Mouse (Mus musculus) C2C12 (cell line): ENCODE results near the gene Polr3c. TPM values are rescaled to one million over a fixed set of nuclear protein-coding genes. Genes with fewer than 3 reads are reported as not detected.
A peak's percentile ranks its signal among the peaks of the same experiment; 100 is the strongest.

ENCODE experiments used
- H3K27me3 ChIP-seq: one replicate; pipeline ENCODE4 v1.6.1; 2011; ENCODE audit not compliant: control insufficient read depth, insufficient read depth, insufficient read length
- H3K36me3 ChIP-seq: one replicate; pipeline ENCODE4 v1.6.1; 2011; ENCODE audit not compliant: control insufficient read depth, insufficient read depth
- H3K4me3 ChIP-seq: one replicate; pipeline ENCODE4 v1.5.1; 2011; ENCODE audit warnings: mild to moderate bottlenecking, control low read depth; ENCODE audit not compliant: poor library complexity, insufficient read depth, severe bottlenecking
- H3K79me2 ChIP-seq: one replicate; pipeline ENCODE4 v1.6.1; 2011; ENCODE audit not compliant: control insufficient read depth, insufficient read depth
- H3K79me3 ChIP-seq: one replicate; pipeline ENCODE4 v1.6.1; 2011; ENCODE audit warnings: low read depth, control low read depth
- H3ac ChIP-seq: one replicate; pipeline ENCODE3; 2011; ENCODE audit warnings: low read depth; ENCODE audit not compliant: control insufficient read depth, insufficient read length
- CEBPB ChIP-seq: IDR thresholded peaks from one replicate; pipeline ENCODE4 v1.6.1; 2011; ENCODE audit warnings: low read depth, mild to moderate bottlenecking, control low read depth, moderate library complexity
- CTCF ChIP-seq: IDR thresholded peaks from one replicate; pipeline ENCODE4 v1.5.1; 2011; ENCODE audit not compliant: control insufficient read depth, insufficient read depth, insufficient read length
- FOSL1 ChIP-seq: IDR thresholded peaks from one replicate; pipeline ENCODE4 v1.8.0; 2011; ENCODE audit warnings: mild to moderate bottlenecking, low read length; ENCODE audit not compliant: poor library complexity, insufficient read depth, severe bottlenecking
- MAX ChIP-seq: IDR thresholded peaks from one replicate; pipeline ENCODE4 v1.6.1; 2011; ENCODE audit warnings: mild to moderate bottlenecking, control low read depth
- MYOD1 ChIP-seq: IDR thresholded peaks from one replicate; pipeline ENCODE4 v1.6.1; 2011; ENCODE audit warnings: low read depth; ENCODE audit not compliant: control insufficient read depth, insufficient read length
- MYOG ChIP-seq: IDR thresholded peaks from one replicate; pipeline ENCODE4 v1.6.1; 2011; ENCODE audit not compliant: control insufficient read depth, insufficient read length; ENCODE audit errors: extremely low read depth
- USF1 ChIP-seq: IDR thresholded peaks from one replicate; pipeline ENCODE4 v1.6.1; 2011; ENCODE audit warnings: low read depth, mild to moderate bottlenecking, control low read depth, moderate library complexity
- polyA plus RNA-seq: library from polyadenylated mRNA; unstranded; fragments of >200 nt; fragmentation: generic; extraction: Trizol; gene quantifications from one replicate; pipeline ENCODE4 v1.2.1, GENCODE M21; 2012; ENCODE audit warnings: missing spikeins

The Polr3c gene
- polyA plus RNA-seq, 1 experiment = 36.1 TPM

DNA sequence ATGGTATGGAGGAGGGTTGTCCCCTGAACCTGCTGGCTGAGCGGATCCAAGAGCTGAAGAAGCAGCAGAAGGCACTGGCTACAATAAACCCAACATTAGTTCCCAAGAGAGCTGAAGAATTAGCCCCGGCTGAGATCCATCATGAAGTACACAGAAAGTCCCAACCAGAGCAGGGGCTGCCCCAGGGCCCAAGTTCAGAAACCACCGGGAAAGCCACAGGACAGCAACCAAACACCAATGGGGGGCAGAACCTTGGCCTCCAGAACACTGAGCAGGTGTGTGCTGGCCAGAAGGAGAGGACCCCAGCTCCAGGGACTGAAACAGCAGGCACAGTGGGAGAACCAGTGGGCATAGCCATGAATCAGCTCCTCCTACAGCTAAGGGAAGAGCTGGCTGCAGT is 43.9 kb downstream of the Polr3c start:
- no peaks in the 10 kb centered on the region for H3K79me3 ChIP-seq
- no peaks in the 10 kb centered on the region for H3K27me3 ChIP-seq
- H3K4me3 ChIP-seq = no peak overlapping the region
- no peaks in the 10 kb centered on the region for H3K79me2 ChIP-seq
- H3K36me3 ChIP-seq = no peaks in the 10 kb centered on the region
- TF ChIP-seq USF1 (no peak), CEBPB (no peak), MYOD1 (no peak), FOSL1 (no peak), CTCF (no peak), MAX (no peak), MYOG (no peak)
- H3ac ChIP-seq = no peak overlapping the region

DNA sequence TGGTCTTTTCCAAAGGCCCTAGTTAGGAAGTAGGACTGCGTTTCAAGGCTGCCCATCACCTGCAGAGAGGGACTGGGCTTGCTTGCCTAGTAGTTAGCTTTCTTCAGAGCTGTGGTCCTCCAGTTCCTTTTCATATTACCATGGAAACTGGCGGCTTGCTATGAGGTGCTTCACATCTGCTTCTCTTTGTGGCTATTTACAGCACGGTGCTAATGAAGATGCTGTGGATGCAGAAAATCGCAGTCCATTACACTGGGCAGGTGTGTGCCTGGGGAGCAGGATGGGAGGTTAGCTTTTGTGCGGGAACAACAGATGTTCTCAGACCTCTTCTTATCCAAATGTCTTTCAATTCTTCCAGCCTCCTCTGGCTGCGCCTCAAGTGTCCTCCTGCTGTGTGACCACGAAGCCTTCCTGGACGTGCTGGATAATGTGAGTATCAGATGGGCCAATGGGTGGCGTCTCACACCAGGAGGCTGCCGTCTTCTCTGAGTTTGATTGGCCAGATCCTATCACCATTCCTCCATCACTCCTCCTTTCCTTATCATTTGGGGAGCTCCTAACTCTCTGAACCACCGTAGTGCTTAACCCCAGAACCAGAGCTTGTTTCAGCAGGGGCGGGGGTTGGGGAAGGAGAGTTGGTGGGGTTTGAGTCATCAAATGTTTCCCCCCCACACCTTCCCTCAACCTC is 47.0 kb downstream of the Polr3c start:
- Histone ChIP-seq H3K79me3 (no peaks in the 10 kb centered on the region), H3ac (no peak overlapping the region), H3K4me3 (no peak overlapping the region), H3K36me3 (no peaks in the 10 kb centered on the region), H3K79me2 (no peaks in the 10 kb centered on the region), H3K27me3 (no peaks in the 10 kb centered on the region)
- TF ChIP-seq MYOD1 (no peak), FOSL1 (no peak), CTCF (no peak), USF1 (no peak), MYOG (no peak), MAX (no peak), CEBPB (no peak)

DNA sequence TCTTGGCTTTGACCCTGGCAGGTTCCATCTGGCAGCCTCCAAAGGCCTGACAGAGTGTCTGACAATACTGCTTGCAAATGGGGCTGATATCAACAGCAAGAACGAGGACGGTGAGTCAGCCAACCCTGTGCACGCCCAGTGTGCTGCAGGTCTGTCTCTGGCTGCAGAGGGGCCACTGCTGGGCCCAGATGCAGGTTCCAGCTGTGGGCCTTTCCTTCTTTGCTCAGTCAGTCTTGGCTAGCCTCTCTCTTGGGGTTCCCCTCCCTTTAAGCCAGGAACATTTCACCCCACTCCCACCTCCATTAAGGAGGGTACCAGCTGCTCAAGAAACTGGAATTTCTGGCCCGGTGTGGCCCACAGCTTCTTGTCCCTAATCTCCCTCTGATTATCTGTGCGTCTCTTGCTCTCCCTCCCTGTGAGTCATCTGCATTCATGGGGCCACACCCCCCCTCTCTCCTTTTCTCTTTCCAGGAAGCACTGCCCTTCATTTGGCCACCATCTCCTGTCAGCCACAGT is 48.2 kb downstream of the Polr3c start:
- Histone ChIP-seq H3K36me3 (no peaks in the 10 kb centered on the region), H3ac (peak overlapping the region; percentile 7), H3K79me2 (no peaks in the 10 kb centered on the region), H3K79me3 (no peaks in the 10 kb centered on the region), H3K27me3 (no peaks in the 10 kb centered on the region), H3K4me3 (no peak overlapping the region)
- TF ChIP-seq MYOD1 (no peak), FOSL1 (no peak), MAX (no peak), MYOG (no peak), USF1 (no peak), CEBPB (no peak), CTCF (no peak)

DNA sequence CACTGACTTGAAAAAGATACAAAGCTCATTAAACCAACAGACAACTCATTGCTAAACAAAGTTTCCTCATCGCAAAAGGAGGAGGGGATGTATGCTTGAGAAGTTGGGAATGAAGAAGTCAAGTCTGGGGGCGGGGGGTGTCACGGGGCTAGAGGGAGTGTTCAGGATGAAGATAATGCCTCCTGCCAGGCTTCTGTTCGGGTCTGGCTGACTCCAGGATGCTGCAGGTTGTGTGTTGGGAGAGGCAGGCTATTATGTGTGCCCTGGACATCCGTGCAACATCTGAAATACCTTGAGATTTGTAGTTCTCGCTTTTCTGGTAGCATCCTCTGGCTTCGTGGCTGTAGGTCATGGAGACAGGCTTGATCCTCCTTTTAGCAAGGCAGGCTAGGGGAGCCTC is 49.0 kb downstream of the Polr3c start:
- no peaks in the 10 kb centered on the region for H3K79me3 ChIP-seq
- no peaks in the 10 kb centered on the region for H3K79me2 ChIP-seq
- H3K27me3 ChIP-seq = no peaks in the 10 kb centered on the region
- H3K4me3 ChIP-seq = no peak overlapping the region
- TF ChIP-seq MAX = no peak
- H3ac ChIP-seq = no peak overlapping the region
- no peaks in the 10 kb centered on the region for H3K36me3 ChIP-seq

DNA sequence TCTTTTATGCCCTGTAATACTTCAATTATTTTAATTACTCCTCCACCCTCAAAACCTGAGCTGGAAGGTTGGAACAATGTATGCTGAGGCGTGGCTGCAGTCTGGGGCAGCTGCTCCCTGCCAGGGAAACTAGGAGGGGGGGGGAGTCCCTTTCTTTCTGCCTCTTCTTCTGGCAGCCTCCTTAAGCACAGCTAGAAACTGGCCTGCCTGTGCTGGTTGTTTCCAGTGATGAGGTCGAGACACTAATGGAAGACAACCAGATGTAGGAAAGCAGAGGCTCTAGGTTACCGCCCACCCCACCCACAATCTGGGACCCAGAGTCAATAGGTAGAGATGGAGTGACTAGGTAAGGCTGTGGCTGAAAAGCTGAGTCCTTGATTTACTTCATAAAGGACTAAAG is 51.7 kb downstream of the Polr3c start:
- TF ChIP-seq MYOG = no peak
- TF ChIP-seq FOSL1 = no peak
- TF ChIP-seq USF1 = no peak
- TF ChIP-seq CEBPB = no peak
- TF ChIP-seq MYOD1 = no peak
- TF ChIP-seq MAX = no peak
- TF ChIP-seq CTCF = no peak

DNA sequence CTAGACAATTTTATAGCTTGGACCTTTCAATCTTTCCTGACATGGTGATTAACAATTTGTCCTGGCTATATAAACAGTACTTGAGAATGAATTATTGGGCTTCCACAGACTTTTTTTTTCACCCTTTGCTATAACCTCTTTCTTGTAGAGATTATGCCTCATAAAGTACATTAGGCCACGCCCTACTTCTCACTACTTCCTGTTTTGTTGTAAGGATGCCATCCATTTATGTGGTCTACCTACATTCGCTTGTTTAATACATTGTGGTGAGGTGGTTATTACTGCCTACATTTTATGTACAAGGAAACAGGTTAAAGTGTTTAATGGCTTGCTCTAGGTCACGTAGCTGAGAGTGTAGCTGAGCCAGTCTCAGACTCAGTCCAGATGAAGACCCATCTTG is 52.3 kb downstream of the Polr3c start:
- Histone ChIP-seq H3K36me3 (no peaks in the 10 kb centered on the region), H3K27me3 (no peaks in the 10 kb centered on the region), H3K79me2 (no peaks in the 10 kb centered on the region), H3ac (no peak overlapping the region), H3K79me3 (no peaks in the 10 kb centered on the region), H3K4me3 (no peak overlapping the region)
- TF ChIP-seq MYOD1 = no peak
- no peak for TF ChIP-seq CEBPB
- no peak for TF ChIP-seq MYOG
- TF ChIP-seq FOSL1 = no peak
- no peak for TF ChIP-seq MAX
- no peak for TF ChIP-seq USF1
- no peak for TF ChIP-seq CTCF

More for the DNA sequence above, 51.7 kb downstream of the Polr3c start:
- Histone ChIP-seq H3ac (no peak overlapping the region), H3K79me2 (no peaks in the 10 kb centered on the region), H3K79me3 (no peaks in the 10 kb centered on the region), H3K36me3 (no peaks in the 10 kb centered on the region), H3K4me3 (no peak overlapping the region), H3K27me3 (no peaks in the 10 kb centered on the region)
